Mouse (Mus musculus) adrenal gland, postnatal 14 days (tissue): ENCODE data around the gene Hs6st2. TPM values are rescaled to one million over a fixed set of nuclear protein-coding genes. Genes with fewer than 3 reads are reported as not detected.

Experiments
- DNase-seq: peaks from one replicate; pipeline ENCODE4 v3.0.0; 2021; ENCODE audit warnings: mixed read lengths
- total RNA-seq: library from RNA; stranded (reverse); gene quantifications from 2 replicates; pipeline ENCODE4 v1.2.3, GENCODE M21; 2021

The Hs6st2 gene
- total RNA-seq, 1 experiment from 2014 or later = 5.0 TPM

DNA sequence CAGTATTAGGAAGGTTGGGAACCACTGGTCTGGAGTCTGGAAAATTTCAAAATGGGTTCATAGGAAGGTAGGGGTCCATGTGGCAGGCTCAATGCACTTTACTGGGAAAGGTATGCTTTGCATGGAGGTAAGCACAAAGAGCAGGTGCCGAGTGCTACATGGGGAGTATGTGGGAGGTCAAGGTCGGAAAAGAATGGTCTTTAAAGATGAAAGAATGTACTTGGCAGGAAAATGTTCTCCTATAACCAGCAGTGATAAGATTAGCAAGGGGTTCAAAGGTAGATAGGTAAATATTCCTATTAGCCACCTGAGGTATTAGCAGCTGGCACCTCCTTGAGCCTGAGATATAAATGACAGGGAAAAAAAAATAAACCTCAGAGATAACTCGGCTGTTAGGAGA lies 338.1 kb downstream of the Hs6st2 start:
- DNase-seq = no peak

Other genes with a start within 250 kb of the Hs6st2 start
- gene Usp26, start 119.4 kb upstream of the Hs6st2 start, total RNA-seq = not detected in 2 replicates